Mouse (Mus musculus) liver, embryonic 12.5 days (tissue): ENCODE measurements around the gene Cflar. TPM values are rescaled to one million over a fixed set of nuclear protein-coding genes. Genes with fewer than 3 reads are reported as not detected.
"Not testable (repeated sequence)": the region's sequence is repeated elsewhere in the genome, so short reads cannot be mapped to it uniquely, and the experiment has no call there.

Source experiments
- ATAC-seq: fragments of 200-750 bp; cut with Nextera tagmentation; 2 replicates; pipeline ENCODE4 v1.8.0; 2017; ENCODE audit warnings: moderate number of reproducible peaks, mild to moderate bottlenecking, moderate library complexity
- H3K27ac ChIP-seq: fragments of 300-500 bp; sonication (generic); 2 replicates; pipeline ENCODE4 v1.5.1; 2016; ENCODE audit warnings: mild to moderate bottlenecking
- H3K27me3 ChIP-seq: fragments of 300-500 bp; sonication (generic); replicated peaks from 2 replicates; pipeline ENCODE4 v1.6.1; 2016; ENCODE audit warnings: mild to moderate bottlenecking, moderate library complexity
- H3K36me3 ChIP-seq: fragments of 300-500 bp; sonication (generic); 2 replicates; pipeline ENCODE4 v1.6.1; 2016; ENCODE audit warnings: mild to moderate bottlenecking, moderate library complexity
- H3K4me1 ChIP-seq: fragments of 300-500 bp; sonication (generic); 2 replicates; pipeline ENCODE4 v1.6.1; 2016
- H3K4me2 ChIP-seq: fragments of 300-500 bp; sonication (generic); 2 replicates; pipeline ENCODE4 v1.6.1; 2016; ENCODE audit warnings: mild to moderate bottlenecking, moderate library complexity
- H3K4me3 ChIP-seq: fragments of 300-500 bp; sonication (generic); 2 replicates; pipeline ENCODE4 v1.5.1; 2016; ENCODE audit warnings: mild to moderate bottlenecking, moderate library complexity
- H3K9ac ChIP-seq: fragments of 300-500 bp; sonication (generic); 2 replicates; pipeline ENCODE4 v1.6.1; 2016; ENCODE audit warnings: mild to moderate bottlenecking, moderate library complexity
- H3K9me3 ChIP-seq: fragments of 300-500 bp; sonication (generic); replicated peaks from 2 replicates; pipeline ENCODE4 v1.6.1; 2016; ENCODE audit warnings: mild to moderate bottlenecking, moderate library complexity
- WGBS: fragments of 180-500 bp; shearing (Covaris S2); methylation state at CpG from one replicate; pipeline ENCODE4 v1.1.7; 2016; ENCODE audit not compliant: insufficient replicate concordance; 5-methylcytosine and 5-hydroxymethylcytosine counted together
- polyA plus RNA-seq: library from polyadenylated mRNA; unstranded; fragments of >200 nt; fragmentation: Nextera tagmentation; extraction: Ambion mirVana; gene quantifications from 2 replicates; pipeline ENCODE4 v1.2.1, GENCODE M21; 2016

Gene Cflar
- polyA plus RNA-seq, 1 experiment from 2014 or later = 17.1 TPM

GRCm38 (mm10) chr1:58691718-58692117 lies 19.6 kb upstream of the Cflar start:
- not testable (repeated sequence) for H3K4me1 ChIP-seq, H3K27me3 ChIP-seq, H3K27ac ChIP-seq, H3K4me3 ChIP-seq, H3K4me2 ChIP-seq, ATAC-seq, H3K9me3 ChIP-seq, H3K9ac ChIP-seq, H3K36me3 ChIP-seq
- 30% methylated on average over 1 of the region's 1 CpGs for WGBS

GRCm38 (mm10) chr1:58693696-58694095 lies 17.6 kb upstream of the Cflar start:
- no peaks in the 10 kb centered on the region for H3K9me3 ChIP-seq
- ATAC-seq = no peak
- no peaks in the 10 kb centered on the region for H3K36me3 ChIP-seq
- 58% methylated on average over 1 of the region's 1 CpGs for WGBS
- no peak overlapping the region for H3K27ac ChIP-seq
- no peak overlapping the region for H3K4me2 ChIP-seq
- H3K4me1 ChIP-seq = no peaks in the 10 kb centered on the region
- H3K9ac ChIP-seq = no peak overlapping the region
- H3K27me3 ChIP-seq = no peaks in the 10 kb centered on the region
- no peak overlapping the region for H3K4me3 ChIP-seq

- not testable (repeated sequence) for H3K27me3 ChIP-seq, H3K27ac ChIP-seq, H3K4me3 ChIP-seq, H3K9ac ChIP-seq, H3K9me3 ChIP-seq, H3K4me2 ChIP-seq, H3K4me1 ChIP-seq, H3K36me3 ChIP-seq, ATAC-seq
- 75% methylated on average over 4 of the region's 4 CpGs for WGBS
These were observed 15.5 kb upstream of the Cflar start, which contains the start of gene Als2cr12 for GRCm38 (mm10) chr1:58695810-58696209. Gene Als2cr12 (minus strand): TSS chr1:58695989.

GRCm38 (mm10) chr1:58697607-58698006 lies 13.7 kb upstream of the Cflar start:
- not testable (repeated sequence) for H3K4me2 ChIP-seq, ATAC-seq, H3K9me3 ChIP-seq, H3K36me3 ChIP-seq, H3K27me3 ChIP-seq, H3K27ac ChIP-seq, H3K9ac ChIP-seq, H3K4me3 ChIP-seq, H3K4me1 ChIP-seq
- WGBS = 34% methylated on average over 1 of the region's 1 CpGs

- H3K4me1 ChIP-seq = 0 out of 2 replicates have a peak, but pooled peaks cover 4% of the 10 kb centered on the region
- no peak overlapping the region for H3K4me2 ChIP-seq
- no peak for ATAC-seq
- no peaks in the 10 kb centered on the region for H3K36me3 ChIP-seq
- H3K27me3 ChIP-seq = no peaks in the 10 kb centered on the region
- H3K9ac ChIP-seq = no peak overlapping the region
- WGBS = 65% methylated on average over 4 of the region's 4 CpGs
- H3K4me3 ChIP-seq = no peak overlapping the region
- H3K9me3 ChIP-seq = no peaks in the 10 kb centered on the region
- no peak overlapping the region for H3K27ac ChIP-seq
These were observed 12.5 kb upstream of the Cflar start for GRCm38 (mm10) chr1:58698781-58699180.

- no peaks in the 10 kb centered on the region for H3K36me3 ChIP-seq
- H3K4me2 ChIP-seq = no peak overlapping the region
- no peak overlapping the region for H3K27ac ChIP-seq
- H3K9me3 ChIP-seq = no peaks in the 10 kb centered on the region; the same call in 1 of the 2 replicates
- H3K4me1 ChIP-seq = 0 out of 2 replicates have a peak, but pooled peaks cover 4% of the 10 kb centered on the region
- H3K9ac ChIP-seq = no peak overlapping the region
- 18% methylated on average over 3 of the region's 3 CpGs for WGBS
- no peak for ATAC-seq
- H3K4me3 ChIP-seq = no peak overlapping the region
- H3K27me3 ChIP-seq = no peaks in the 10 kb centered on the region
These were observed 11.3 kb upstream of the Cflar start for GRCm38 (mm10) chr1:58699988-58700387.

- H3K9ac ChIP-seq, H3K36me3 ChIP-seq, H3K4me3 ChIP-seq, H3K4me2 ChIP-seq, H3K27me3 ChIP-seq, ATAC-seq, H3K4me1 ChIP-seq, H3K9me3 ChIP-seq, H3K27ac ChIP-seq: not testable (repeated sequence)
- 34% methylated on average over 5 of the region's 5 CpGs for WGBS
These were observed 10.6 kb upstream of the Cflar start for GRCm38 (mm10) chr1:58700580-58701162.

- H3K36me3 ChIP-seq, H3K27me3 ChIP-seq, H3K4me3 ChIP-seq, H3K4me2 ChIP-seq, H3K9me3 ChIP-seq, H3K27ac ChIP-seq, ATAC-seq, H3K9ac ChIP-seq: not testable (repeated sequence)
- peaks cover 28% of the 10 kb centered on the region for H3K4me1 ChIP-seq
- 85% methylated on average over 1 of the region's 1 CpGs for WGBS
These were observed 1.3 kb upstream of the Cflar start for GRCm38 (mm10) chr1:58710043-58710442.

- peaks cover 36% of the 10 kb centered on the region for H3K4me1 ChIP-seq
- H3K36me3 ChIP-seq = peaks cover 13% of the 10 kb centered on the region
- peak overlapping the region; percentile 97 for H3K27ac ChIP-seq
- no peaks in the 10 kb centered on the region for H3K27me3 ChIP-seq
- no peak for ATAC-seq
- 31% methylated on average over 10 of the region's 10 CpGs for WGBS
- peak overlapping the region; percentile 76 for H3K4me2 ChIP-seq
- H3K9ac ChIP-seq = peak overlapping the region; percentile 91
- H3K4me3 ChIP-seq = peak overlapping the region; percentile 81
- no peaks in the 10 kb centered on the region for H3K9me3 ChIP-seq
These were observed 470 bp upstream of the Cflar start for GRCm38 (mm10) chr1:58710711-58711364.

- WGBS = under 1% methylated on average over 15 of the region's 17 CpGs
- H3K27ac ChIP-seq = peak overlapping the region; percentile 97
- peak; percentile 87 for ATAC-seq
- H3K9ac ChIP-seq = peak overlapping the region; percentile 91
- H3K4me3 ChIP-seq = peak overlapping the region; percentile 81
- H3K27me3 ChIP-seq = no peaks in the 10 kb centered on the region
- peaks cover 24% of the 10 kb centered on the region for H3K36me3 ChIP-seq
- H3K4me2 ChIP-seq = peak overlapping the region; percentile 76
- H3K4me1 ChIP-seq = peaks cover 49% of the 10 kb centered on the region
- no peaks in the 10 kb centered on the region for H3K9me3 ChIP-seq
These were observed 1.1 kb downstream of the Cflar start for GRCm38 (mm10) chr1:58712076-58713061.

GRCm38 (mm10) chr1:58713081-58713892 lies 2.0 kb downstream of the Cflar start:
- H3K4me1 ChIP-seq = peaks cover 49% of the 10 kb centered on the region
- peaks cover 31% of the 10 kb centered on the region for H3K36me3 ChIP-seq
- H3K4me3 ChIP-seq = peak overlapping the region; percentile 81
- no peaks in the 10 kb centered on the region for H3K27me3 ChIP-seq
- peak overlapping the region; percentile 97 for H3K27ac ChIP-seq
- WGBS = 2% methylated on average over 29 of the region's 31 CpGs
- ATAC-seq = no peak
- peak overlapping the region; percentile 91 for H3K9ac ChIP-seq
- no peaks in the 10 kb centered on the region for H3K9me3 ChIP-seq
- H3K4me2 ChIP-seq = peak overlapping the region; percentile 76
